Mouse (Mus musculus): ENCODE data around the gene Afp.

DNA sequence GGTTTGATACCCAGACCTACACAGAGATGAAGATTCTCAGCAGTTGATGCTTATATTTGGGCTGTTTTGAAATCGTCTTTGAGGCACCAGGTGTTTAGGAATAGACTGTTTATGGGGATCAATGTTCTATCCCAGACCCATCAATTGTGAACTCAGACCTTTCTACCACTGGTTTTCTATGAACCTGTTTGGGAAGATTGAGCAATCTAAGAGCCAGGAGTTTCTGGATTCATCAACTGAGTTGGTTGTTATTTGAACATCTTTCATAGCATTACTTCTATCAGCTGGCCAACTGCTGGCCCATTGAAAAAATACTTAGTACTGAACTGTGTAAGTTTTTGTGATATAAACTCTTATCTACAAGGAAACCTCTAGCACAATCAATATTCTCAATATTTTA is 33.3 kb upstream of the Afp start:
- TF ChIP-seq CTCF (IDR thresholded peaks at IDR 0.05; ENCODE audit: extremely low read depth, insufficient read length, insufficient replicate concordance, low read depth, low read length) (no peak), POLR2A (IDR thresholded peaks at IDR 0.05; ENCODE audit: low read depth, low read length) (no peak)

All from small intestine, adult 2 months (tissue).